ENCODE assay signal across 19 mouse cellular contexts in genomic region chr10:80813366-80813765, GRCm38 (mm10). TPM values are rescaled to one million over a fixed set of nuclear protein-coding genes. Genes with fewer than 3 reads are reported as not detected.
DNase-seq lines count a peak whose midpoint lies in the region; ATAC-seq and TF ChIP-seq lines count a peak whose summit lies in the region.
"Had no signal": no experiment of that assay in that cellular context is flagged by ENCODE, and none has a peak within 500 bp of the region (broad histone marks: within the 10 kb centered on the region; RNA-seq: fewer than 3 reads in every experiment).

Jsrp1 (minus strand) TSS chr10:80813498.

- H3K9ac ChIP-seq in heart, embryonic 16.5 days (ENCODE audit: low read length): 0 out of 2 replicates have a peak within 1 kb of the TSS, but pooled peaks have one; percentile 16
- H3K9ac ChIP-seq in intestine, embryonic 16.5 days (ENCODE audit: low read depth, low read length): peak within 1 kb of the TSS; percentile 40
- H3K9ac ChIP-seq: hindbrain, embryonic 14.5 days; liver, embryonic 14.5 days had no signal

- no peaks in the 10 kb centered on the region for H3K79me3 ChIP-seq in C2C12 (ENCODE audit: low read depth)

- ATAC-seq in heart, embryonic 16.5 days (replicated peaks; ENCODE audit: extremely low read depth, insufficient read depth, low FRiP score): no peak
- ATAC-seq in erythroblast, adult 5-6 weeks (replicated peaks; ENCODE audit: low FRiP score, poor library complexity, severe bottlenecking): 0 out of 2 replicates have a peak, but pooled peaks have one; percentile 9
- no peak for ATAC-seq in intestine, embryonic 16.5 days
- ATAC-seq: lung, postnatal 0 days had no signal

- H3ac ChIP-seq in C2C12 (ENCODE audit: control insufficient read depth, insufficient read length, low read depth): no peak within 1 kb of the TSS

- H3K4me3 ChIP-seq in heart, embryonic 16.5 days (ENCODE audit: low read length): no peak within 1 kb of the TSS
- H3K4me3 ChIP-seq in C2C12 (ENCODE audit: insufficient read depth, poor library complexity, severe bottlenecking): no peak within 1 kb of the TSS
- H3K4me3 ChIP-seq in intestine, embryonic 16.5 days (ENCODE audit: low read length): no peak within 1 kb of the TSS

- H3K4me1 ChIP-seq in heart, embryonic 16.5 days (ENCODE audit: control insufficient read depth, insufficient read depth, low read length): peaks cover 19% of the 10 kb centered on the region
- H3K4me1 ChIP-seq in intestine, embryonic 16.5 days (ENCODE audit: control insufficient read depth, insufficient read depth, low read length): peaks cover 15% of the 10 kb centered on the region; the same call in 1 of the 2 replicates

- 61% methylated on average over 4 of the region's 4 CpGs for WGBS in heart, embryonic 16.5 days
- WGBS in intestine, embryonic 16.5 days: 73% methylated on average over 4 of the region's 4 CpGs

- no peak for DNase-seq in heart, adult 11 months
- DNase-seq in testis, postnatal 14 days (ENCODE audit: low spot score): no peak
- no peak for DNase-seq in T-cell, adult 2 months (ENCODE audit: low spot score)
- DNase-seq: adrenal gland, postnatal 25 days; cerebellum, adult 9-11 months; embryo, embryonic 11 days; kidney, adult 18-20 months; kidney, postnatal 25 days; thymus, postnatal 4 days had no signal

- H3K4me2 ChIP-seq in heart, embryonic 16.5 days (ENCODE audit: low read depth, low read length): no peak within 1 kb of the TSS
- no peak within 1 kb of the TSS for H3K4me2 ChIP-seq in intestine, embryonic 16.5 days (ENCODE audit: low read depth, low read length)
- H3K4me2 ChIP-seq: hindbrain, embryonic 14.5 days; midbrain, embryonic 11.5 days had no signal

- no peaks in the 10 kb centered on the region for H3K9me3 ChIP-seq in heart, embryonic 16.5 days (replicated peaks; ENCODE audit: control insufficient read depth, low read length)
- no peaks in the 10 kb centered on the region for H3K9me3 ChIP-seq in intestine, embryonic 16.5 days (ENCODE audit: control insufficient read depth, low read length)

- peaks cover 2% of the 10 kb centered on the region; the same call in 1 of the 2 replicates for H3K27me3 ChIP-seq in heart, embryonic 16.5 days (ENCODE audit: control insufficient read depth, insufficient read depth, low read length)
- no peaks in the 10 kb centered on the region for H3K27me3 ChIP-seq in C2C12 (ENCODE audit: control insufficient read depth, insufficient read depth, insufficient read length)
- H3K27me3 ChIP-seq in intestine, embryonic 16.5 days (replicated peaks; ENCODE audit: control insufficient read depth, insufficient read depth, low read length): no peaks in the 10 kb centered on the region

- no peaks in the 10 kb centered on the region for H3K36me3 ChIP-seq in heart, embryonic 16.5 days (ENCODE audit: control insufficient read depth, insufficient read depth)
- H3K36me3 ChIP-seq in C2C12 (ENCODE audit: control insufficient read depth, insufficient read depth): no peaks in the 10 kb centered on the region
- H3K36me3 ChIP-seq in intestine, embryonic 16.5 days (ENCODE audit: control insufficient read depth, insufficient read depth, low read length): no peaks in the 10 kb centered on the region

- H3K79me2 ChIP-seq in C2C12 (ENCODE audit: control insufficient read depth, insufficient read depth): no peaks in the 10 kb centered on the region

- no peak within 1 kb of the TSS for H3K27ac ChIP-seq in heart, embryonic 16.5 days (ENCODE audit: low read length)
- no peak within 1 kb of the TSS for H3K27ac ChIP-seq in intestine, embryonic 16.5 days (ENCODE audit: low read length)
- H3K27ac ChIP-seq: hindbrain, embryonic 14.5 days; liver, embryonic 14.5 days had no signal

- TF ChIP-seq CTCF in C2C12 (IDR thresholded peaks at IDR 0.05; ENCODE audit: control insufficient read depth, insufficient read depth, insufficient read length): no peak

TF ChIP-seq in C2C12, 6 proteins besides CTCF, POLR2A, EP300 and RAD21:
- TF ChIP-seq USF1 (IDR thresholded peaks at IDR 0.05; ENCODE audit: low read depth): no peak
- TF ChIP-seq MYOD1 (IDR thresholded peaks at IDR 0.05; ENCODE audit: control insufficient read depth, insufficient read length, low read depth): peak; percentile 90
- no peak for TF ChIP-seq FOSL1 (IDR thresholded peaks at IDR 0.05; ENCODE audit: insufficient read depth, low read length, poor library complexity, severe bottlenecking)
TF ChIP-seq in C2C12: peak in this region for 1.

RNA-seq across cellular contexts. Expression of gene Jsrp1, which starts in this region (rescaled TPM):
- polyA plus RNA-seq in heart, embryonic 16.5 days (2015; fragmentation: Nextera tagmentation; extraction: Ambion mirVana): 5.6 and 6.7 TPM in 2 replicates
- polyA plus RNA-seq in C2C12 (2012; fragmentation: generic; extraction: Trizol): 29.2 TPM
- total RNA-seq in erythroblast, adult 5-6 weeks (2015; ENCODE audit: low replicate concordance): not detected in 2 replicates
- not detected in 2 replicates for total RNA-seq in erythroblast, adult 5-6 weeks (2017; ENCODE audit: low replicate concordance)
- 0.70 and 0.82 TPM in 2 replicates for polyA plus RNA-seq in intestine, embryonic 16.5 days (2015; fragmentation: Nextera tagmentation; extraction: Ambion mirVana)
- total RNA-seq: MEL had no signal
- polyA plus RNA-seq: liver, embryonic 14.5 days; spleen, adult 2 months had no signal

Comparison
In these comparisons a context has a peak if more than half of its experiments do, and no peak if none do; other contexts are left out.
1. Peak in ATAC-seq in erythroblast, adult 5-6 weeks; RNA of the gene not detected or under 1 TPM.